Mouse (Mus musculus): ENCODE measurements at regions not wholly inside any gene's neighbourhood (a gene's known extent, or its start where the extent isn't known, plus 50 kb on each side); places are given as distances from the start of the nearest gene placed in this dataset.

DNA sequence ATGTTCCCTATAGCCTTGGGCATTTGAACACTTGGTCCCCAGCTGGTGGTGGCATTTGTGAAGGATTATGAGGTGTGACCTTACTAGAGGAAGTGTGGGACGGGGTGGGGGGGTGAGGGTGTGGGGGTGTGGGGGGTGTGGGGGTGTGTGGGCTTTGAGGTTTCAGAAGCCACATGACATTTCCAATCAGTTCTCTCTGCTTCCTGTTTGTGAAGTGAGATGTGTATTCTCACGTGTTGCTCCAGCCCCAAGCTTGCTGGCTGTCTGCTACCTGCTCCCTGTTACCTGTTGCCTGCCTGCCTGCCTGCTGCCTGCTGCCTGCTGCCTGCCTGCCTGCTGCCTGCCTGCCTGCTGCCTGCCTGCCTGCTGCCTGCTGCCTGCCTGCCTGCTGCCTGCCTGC lies 90.6 kb upstream of the Hmcn1 start:
- H3K4me3 ChIP-seq (replicated peaks; ENCODE audit: insufficient read depth, low read depth, low read length), result no peak overlapping the region
- WGBS, result 74% methylated on average over 2 of the region's 2 CpGs
- no peak overlapping the region for H3K27ac ChIP-seq (ENCODE audit: insufficient read depth, low read length)
- H3K4me1 ChIP-seq (ENCODE audit: control insufficient read depth, insufficient read depth, low read length), result no peaks in the 10 kb centered on the region
- TF ChIP-seq CTCF (IDR thresholded peaks at IDR 0.05; ENCODE audit: borderline replicate concordance, insufficient read depth, low read depth, low read length), result no peak
- no peak for TF ChIP-seq POLR2A (IDR thresholded peaks at IDR 0.05; ENCODE audit: borderline replicate concordance, insufficient read depth, low read length)
- H3K27me3 ChIP-seq (ENCODE audit: control insufficient read depth, insufficient read depth, low read length), result no peaks in the 10 kb centered on the region
- DNase-seq, result no peak

DNA sequence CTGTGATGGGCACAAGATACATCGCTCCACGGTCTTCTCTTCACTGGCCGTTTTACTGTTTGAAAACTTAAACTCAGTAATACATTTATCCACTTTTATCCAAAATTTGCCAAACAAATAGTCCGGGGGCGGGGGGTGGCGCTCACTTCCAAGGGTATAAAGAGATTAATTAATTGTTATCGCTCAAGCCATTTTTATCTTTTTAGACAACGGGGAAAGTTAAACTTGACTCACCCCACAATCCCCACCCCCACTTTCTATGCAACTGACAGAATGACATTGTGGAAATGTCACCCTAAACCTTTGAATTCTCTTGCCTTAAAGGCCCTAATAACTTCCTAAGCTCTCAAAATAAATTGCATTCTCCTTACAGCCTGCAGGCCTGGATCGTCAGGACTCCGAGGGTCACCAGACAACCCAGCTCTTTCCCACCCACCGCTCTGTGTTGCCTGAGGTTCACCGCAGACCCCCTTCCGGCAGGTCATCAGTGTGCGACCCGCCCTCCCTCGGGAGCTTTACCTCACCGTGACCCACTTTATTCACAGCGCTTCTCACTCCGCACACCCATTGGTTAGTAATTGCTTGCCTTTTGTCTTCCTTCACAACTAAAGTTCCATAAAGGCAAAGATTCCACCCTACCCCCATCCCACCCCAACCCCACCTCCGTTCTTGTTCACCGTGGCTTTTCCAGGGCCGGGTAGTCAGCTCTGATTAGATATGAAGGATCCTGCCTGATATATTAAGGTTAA lies 93.0 kb upstream of the Hmcn1 start:
- WGBS, result 57% methylated on average over 22 of the region's 22 CpGs
- no peak overlapping the region for H3K4me3 ChIP-seq (replicated peaks; ENCODE audit: insufficient read depth, low read depth, low read length)
- no peak for DNase-seq
- no peak overlapping the region for H3K27ac ChIP-seq (ENCODE audit: insufficient read depth, low read length)
- H3K27me3 ChIP-seq (ENCODE audit: control insufficient read depth, insufficient read depth, low read length), result no peaks in the 10 kb centered on the region
- TF ChIP-seq POLR2A (IDR thresholded peaks at IDR 0.05; ENCODE audit: borderline replicate concordance, insufficient read depth, low read length) (no peak), CTCF (IDR thresholded peaks at IDR 0.05; ENCODE audit: borderline replicate concordance, insufficient read depth, low read depth, low read length) (no peak)
- no peaks in the 10 kb centered on the region for H3K4me1 ChIP-seq (ENCODE audit: control insufficient read depth, insufficient read depth, low read length)

DNA sequence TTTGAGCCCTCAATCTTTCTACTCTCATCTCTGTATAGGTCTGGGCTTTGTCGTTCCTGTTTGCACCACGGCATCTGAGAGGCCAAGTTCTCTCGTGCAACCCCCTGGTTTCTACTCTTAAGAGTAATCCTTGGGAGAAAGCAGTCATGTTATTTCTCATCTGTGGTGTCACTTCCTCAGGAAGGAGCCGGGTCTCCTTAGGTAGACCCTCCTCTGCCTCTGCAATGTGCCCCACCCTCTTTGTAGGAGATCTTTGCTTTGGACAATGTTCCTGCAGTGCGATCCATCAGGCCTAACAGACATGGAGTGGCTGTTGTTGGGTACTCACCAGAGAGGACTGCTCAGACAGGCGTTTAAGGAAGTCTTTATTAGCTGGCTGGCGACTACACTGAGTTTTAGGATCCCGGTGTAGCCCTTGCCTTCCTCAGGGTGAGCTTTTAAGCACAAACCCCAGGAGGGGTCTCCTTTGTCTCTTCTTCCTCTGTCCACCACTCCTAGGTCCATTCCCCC lies 94.0 kb upstream of the Hmcn1 start:
- TF ChIP-seq CTCF (IDR thresholded peaks at IDR 0.05; ENCODE audit: borderline replicate concordance, insufficient read depth, low read depth, low read length), result no peak
- TF ChIP-seq POLR2A (IDR thresholded peaks at IDR 0.05; ENCODE audit: borderline replicate concordance, insufficient read depth, low read length), result no peak
- Histone ChIP-seq H3K27ac (ENCODE audit: insufficient read depth, low read length) (no peak overlapping the region), H3K4me3 (replicated peaks; ENCODE audit: insufficient read depth, low read depth, low read length) (no peak overlapping the region), H3K27me3 (ENCODE audit: control insufficient read depth, insufficient read depth, low read length) (no peaks in the 10 kb centered on the region), H3K4me1 (ENCODE audit: control insufficient read depth, insufficient read depth, low read length) (no peaks in the 10 kb centered on the region)
- WGBS, result 59% methylated on average over 8 of the region's 8 CpGs
- no peak for DNase-seq

DNA sequence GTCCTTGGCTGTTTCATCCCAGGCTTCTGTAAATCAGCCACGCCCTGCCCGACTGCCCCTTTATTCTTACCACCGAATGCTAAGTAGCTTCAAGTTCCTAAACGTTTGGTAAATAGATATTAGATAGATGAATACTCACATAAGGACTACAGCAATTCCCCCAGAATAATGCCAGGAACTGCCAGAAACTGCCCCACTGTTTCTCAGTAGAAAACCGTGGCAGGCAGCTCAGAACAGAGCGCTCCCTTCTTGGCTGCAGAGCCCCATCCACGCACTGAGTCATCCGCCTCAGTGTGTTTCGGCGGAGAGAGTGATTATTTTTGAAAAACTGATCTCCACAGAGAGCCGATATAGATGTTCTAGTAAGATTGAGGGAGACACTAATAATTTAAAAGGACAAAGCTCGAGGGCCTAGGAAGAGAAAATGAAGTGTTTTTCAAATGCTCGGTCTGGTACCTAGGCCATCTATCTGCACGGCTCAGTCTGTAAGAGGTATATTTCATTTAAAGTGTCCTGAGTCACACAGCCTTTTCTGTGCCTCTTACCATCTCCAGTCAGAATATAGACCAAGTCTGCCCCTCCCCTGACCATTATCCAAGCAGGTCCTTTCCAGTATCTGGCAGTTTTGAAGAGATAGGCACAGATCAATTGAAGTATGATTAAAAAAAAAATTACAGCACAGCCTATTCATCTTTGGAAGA lies 94.4 kb upstream of the Gm47985 start:
- H3K27ac ChIP-seq (ENCODE audit: insufficient read depth, low read length), result no peak overlapping the region
- H3K27me3 ChIP-seq (ENCODE audit: control insufficient read depth, insufficient read depth, low read length), result no peaks in the 10 kb centered on the region
- DNase-seq, result no peak
- no peak for TF ChIP-seq CTCF (IDR thresholded peaks at IDR 0.05; ENCODE audit: borderline replicate concordance, insufficient read depth, low read depth, low read length)
- no peak for TF ChIP-seq POLR2A (IDR thresholded peaks at IDR 0.05; ENCODE audit: borderline replicate concordance, insufficient read depth, low read length)
- WGBS, result 69% methylated on average over 14 of the region's 14 CpGs
- no peak overlapping the region for H3K4me3 ChIP-seq (replicated peaks; ENCODE audit: insufficient read depth, low read depth, low read length)
- H3K4me1 ChIP-seq (ENCODE audit: control insufficient read depth, insufficient read depth, low read length), result no peaks in the 10 kb centered on the region

DNA sequence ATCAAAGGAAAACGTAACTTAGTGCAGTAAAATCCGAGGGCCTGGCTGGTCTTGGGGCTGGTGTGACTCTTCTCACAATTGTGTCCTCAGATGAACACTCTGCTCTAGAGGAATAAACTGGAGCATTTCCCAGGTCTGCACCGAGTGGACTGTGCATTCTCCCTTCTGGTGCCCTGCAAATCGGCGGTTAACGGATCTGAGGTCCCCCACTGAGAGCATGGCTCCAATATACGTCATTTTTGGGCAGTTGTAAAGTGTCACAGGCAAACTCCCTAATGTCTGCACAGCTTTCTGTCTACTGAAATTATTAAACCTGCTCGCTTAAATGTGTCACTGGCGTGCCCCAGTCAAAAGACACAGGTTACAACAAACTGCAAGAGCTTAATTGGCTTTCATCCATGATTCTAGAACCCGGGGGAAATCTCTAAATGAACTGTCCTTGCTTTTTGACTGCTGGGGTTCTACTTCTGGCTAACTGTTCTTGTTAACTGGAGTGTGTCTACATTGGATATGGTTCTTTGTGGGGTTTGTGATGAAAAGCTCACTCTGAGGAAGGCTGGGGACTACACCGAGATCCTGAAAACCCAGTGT lies 93.7 kb upstream of the Gm47985 start:
- no peak overlapping the region for H3K4me3 ChIP-seq (replicated peaks; ENCODE audit: insufficient read depth, low read depth, low read length)
- WGBS, result 30% methylated on average over 11 of the region's 11 CpGs
- no peaks in the 10 kb centered on the region for H3K4me1 ChIP-seq (ENCODE audit: control insufficient read depth, insufficient read depth, low read length)
- no peak for TF ChIP-seq POLR2A (IDR thresholded peaks at IDR 0.05; ENCODE audit: borderline replicate concordance, insufficient read depth, low read length)
- no peak for TF ChIP-seq CTCF (IDR thresholded peaks at IDR 0.05; ENCODE audit: borderline replicate concordance, insufficient read depth, low read depth, low read length)
- H3K27ac ChIP-seq (ENCODE audit: insufficient read depth, low read length), result no peak overlapping the region
- no peak for DNase-seq
- H3K27me3 ChIP-seq (ENCODE audit: control insufficient read depth, insufficient read depth, low read length), result no peaks in the 10 kb centered on the region

DNA sequence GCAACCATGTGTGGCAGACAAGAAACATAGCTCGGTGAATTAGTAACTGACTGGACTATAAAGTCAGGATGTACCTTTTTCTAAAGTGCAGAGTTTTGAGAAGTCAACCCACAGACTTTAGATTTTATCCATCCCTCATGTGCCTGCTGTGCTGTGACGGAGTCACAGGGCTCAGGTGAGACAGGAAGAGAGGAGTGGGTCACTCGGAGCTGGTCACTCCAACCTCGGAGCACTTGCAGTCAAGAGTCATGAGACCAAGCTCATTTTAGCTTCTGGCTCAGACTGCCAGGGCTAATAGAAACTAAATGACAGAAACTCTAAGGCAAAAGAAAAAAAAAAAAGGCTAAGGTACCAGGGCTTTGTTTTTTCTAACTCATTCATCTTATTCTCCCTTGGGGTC lies 90.3 kb upstream of the Gm47985 start:
- H3K4me3 ChIP-seq (replicated peaks; ENCODE audit: insufficient read depth, low read depth, low read length), result no peak overlapping the region
- H3K4me1 ChIP-seq (ENCODE audit: control insufficient read depth, insufficient read depth, low read length), result no peaks in the 10 kb centered on the region
- 58% methylated on average over 4 of the region's 4 CpGs for WGBS
- H3K27me3 ChIP-seq (ENCODE audit: control insufficient read depth, insufficient read depth, low read length), result no peaks in the 10 kb centered on the region
- H3K27ac ChIP-seq (ENCODE audit: insufficient read depth, low read length), result no peak overlapping the region
- TF ChIP-seq CTCF (IDR thresholded peaks at IDR 0.05; ENCODE audit: borderline replicate concordance, insufficient read depth, low read depth, low read length), result no peak
- no peak for TF ChIP-seq POLR2A (IDR thresholded peaks at IDR 0.05; ENCODE audit: borderline replicate concordance, insufficient read depth, low read length)
- DNase-seq, result no peak

DNA sequence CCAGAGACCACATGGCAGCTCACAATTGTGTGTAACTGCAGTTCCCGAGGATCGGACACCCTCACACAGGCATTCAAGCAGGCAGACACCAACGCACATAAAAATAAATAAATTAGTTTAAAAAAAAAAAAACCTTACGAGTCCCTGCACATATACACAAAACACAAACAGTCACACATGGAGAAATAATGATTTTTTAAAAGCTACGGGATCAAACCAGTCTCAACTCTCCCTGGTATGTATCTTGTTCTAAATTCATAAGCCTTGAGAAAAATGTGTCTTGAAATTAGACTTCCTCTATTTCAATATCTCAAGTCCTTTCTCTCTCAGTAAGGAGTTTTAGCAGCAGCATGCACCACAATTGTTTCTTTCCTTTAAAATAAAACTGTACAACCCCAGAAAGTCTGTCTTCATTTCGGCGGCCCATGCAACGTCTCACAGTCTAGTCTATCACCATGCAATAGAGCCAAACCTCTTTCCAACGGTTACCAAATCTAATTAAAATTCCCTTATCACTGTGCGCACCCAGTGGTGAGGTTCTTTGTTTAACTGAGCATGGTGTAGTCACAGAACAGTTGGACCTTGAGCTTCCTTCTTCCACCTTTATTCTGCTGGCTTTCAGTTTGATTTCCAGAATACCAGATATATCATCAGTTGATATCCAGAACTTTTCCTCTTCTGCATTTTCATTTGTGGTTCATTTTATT lies 86.8 kb upstream of the Gm47985 start:
- Histone ChIP-seq H3K4me1 (ENCODE audit: control insufficient read depth, insufficient read depth, low read length) (no peaks in the 10 kb centered on the region), H3K4me3 (replicated peaks; ENCODE audit: insufficient read depth, low read depth, low read length) (no peak overlapping the region), H3K27ac (ENCODE audit: insufficient read depth, low read length) (no peak overlapping the region), H3K27me3 (ENCODE audit: control insufficient read depth, insufficient read depth, low read length) (no peaks in the 10 kb centered on the region)
- WGBS, result 42% methylated on average over 10 of the region's 10 CpGs
- TF ChIP-seq POLR2A (IDR thresholded peaks at IDR 0.05; ENCODE audit: borderline replicate concordance, insufficient read depth, low read length) (no peak), CTCF (IDR thresholded peaks at IDR 0.05; ENCODE audit: borderline replicate concordance, insufficient read depth, low read depth, low read length) (no peak)
- no peak for DNase-seq

All from cerebellum, adult 2 months (tissue).